Mouse (Mus musculus) bone marrow, adult 2 months (tissue): ENCODE measurements around the gene Traf3. TPM values are rescaled to one million over a fixed set of nuclear protein-coding genes. Genes with fewer than 3 reads are reported as not detected.

Experiments
- H3K27ac ChIP-seq: fragments of 200-500 bp; 2 replicates; pipeline ENCODE4 v1.5.1; 2012; ENCODE audit warnings: low read depth, mild to moderate bottlenecking, control low read depth, inconsistent platforms, low read length; ENCODE audit not compliant: control insufficient read depth, poor library complexity, insufficient read depth
- H3K4me1 ChIP-seq: fragments of 200-500 bp; 2 replicates; pipeline ENCODE4 v1.6.1; 2011; ENCODE audit warnings: low read length; ENCODE audit not compliant: control insufficient read depth, insufficient read depth
- H3K4me3 ChIP-seq: fragments of 200-500 bp; replicated peaks from 2 replicates; pipeline ENCODE3; 2011; ENCODE audit warnings: mild to moderate bottlenecking, low read depth, low read length, control low read depth; ENCODE audit not compliant: control insufficient read depth
- CTCF ChIP-seq: fragments of 200-500 bp; IDR thresholded peaks from 2 replicates; pipeline ENCODE4 v1.5.1; 2011; ENCODE audit warnings: low read length, control low read depth; ENCODE audit not compliant: control insufficient read depth, insufficient read depth
- POLR2A ChIP-seq: fragments of 200-500 bp; IDR thresholded peaks from 2 replicates; pipeline ENCODE4 v1.6.1; 2011; ENCODE audit warnings: low read depth, mild to moderate bottlenecking, control low read depth, low read length, borderline replicate concordance; ENCODE audit not compliant: control insufficient read depth
- WGBS: fragments of 180-500 bp; shearing (Covaris S2); methylation state at CpG from one replicate; pipeline ENCODE4 v1.1.7; 2018; 5-methylcytosine and 5-hydroxymethylcytosine counted together
- polyA plus RNA-seq: library from polyadenylated mRNA; stranded (reverse); fragments of >200 nt; gene quantifications from 2 replicates; pipeline ENCODE4 v1.2.4, GENCODE M21; 2011; ENCODE audit warnings: low replicate concordance; ENCODE audit not compliant: missing spikeins, insufficient read depth, insufficient read length

The Traf3 gene
- polyA plus RNA-seq, 1 experiment = 9.2 TPM

DNA sequence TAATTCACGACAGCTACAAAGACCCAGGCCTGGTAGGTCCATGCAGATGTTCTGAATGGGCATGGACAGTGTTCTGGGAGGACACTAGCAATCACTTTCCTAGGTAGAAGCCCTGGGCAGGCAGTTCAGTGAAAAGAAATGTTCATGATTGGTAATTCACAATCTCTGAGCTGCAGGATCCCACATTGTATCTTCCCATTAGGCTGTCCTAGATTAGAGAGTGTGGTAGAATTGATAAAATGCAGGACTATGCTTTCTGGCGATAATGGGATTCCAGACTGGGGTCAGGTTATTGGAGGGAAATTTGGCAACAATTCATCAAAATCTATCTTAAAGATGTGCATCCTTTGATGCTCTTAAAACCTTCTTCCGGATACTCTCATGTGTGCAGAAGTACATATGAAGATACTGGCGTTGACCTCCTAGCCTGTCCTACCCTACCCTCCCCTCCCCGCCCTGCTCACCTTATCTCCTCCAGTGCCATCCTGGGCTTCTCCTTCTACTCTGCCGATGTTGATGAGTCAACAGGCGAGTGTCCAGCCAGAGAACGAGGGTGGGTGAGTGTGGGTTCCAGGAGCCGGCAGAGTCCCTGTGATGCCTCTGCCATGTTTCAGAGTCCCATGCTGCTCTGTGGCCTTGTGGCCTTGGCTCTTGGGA, 80.8 kb downstream of the Traf3 start:
- Histone ChIP-seq H3K4me3 (no peak overlapping the region), H3K27ac (no peak overlapping the region), H3K4me1 (no peaks in the 10 kb centered on the region)
- no peak for TF ChIP-seq CTCF
- WGBS = 76% methylated on average over 9 of the region's 9 CpGs

DNA sequence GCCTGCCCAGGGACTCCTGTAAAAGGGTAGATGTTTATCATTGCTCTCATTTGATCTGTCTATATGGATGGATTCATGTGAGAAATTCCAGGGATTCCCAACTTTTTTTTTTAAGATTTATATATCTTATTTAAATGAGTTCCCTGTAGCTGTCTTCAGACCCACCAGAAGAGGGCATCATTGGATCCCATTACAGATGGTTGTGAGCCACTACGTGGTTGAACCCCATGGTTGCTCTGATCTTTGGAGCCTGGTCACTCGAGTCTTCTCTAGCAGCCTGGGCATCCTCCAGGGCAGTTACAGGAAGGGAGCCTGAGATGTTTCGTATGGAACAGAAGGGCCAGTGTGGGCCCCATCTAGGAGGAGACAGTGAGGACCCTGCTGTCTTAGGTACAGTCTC, 82.9 kb downstream of the Traf3 start:
- 67% methylated on average over 3 of the region's 3 CpGs for WGBS
- no peaks in the 10 kb centered on the region for H3K4me1 ChIP-seq
- H3K27ac ChIP-seq = no peak overlapping the region
- H3K4me3 ChIP-seq = no peak overlapping the region
- no peak for TF ChIP-seq CTCF

DNA sequence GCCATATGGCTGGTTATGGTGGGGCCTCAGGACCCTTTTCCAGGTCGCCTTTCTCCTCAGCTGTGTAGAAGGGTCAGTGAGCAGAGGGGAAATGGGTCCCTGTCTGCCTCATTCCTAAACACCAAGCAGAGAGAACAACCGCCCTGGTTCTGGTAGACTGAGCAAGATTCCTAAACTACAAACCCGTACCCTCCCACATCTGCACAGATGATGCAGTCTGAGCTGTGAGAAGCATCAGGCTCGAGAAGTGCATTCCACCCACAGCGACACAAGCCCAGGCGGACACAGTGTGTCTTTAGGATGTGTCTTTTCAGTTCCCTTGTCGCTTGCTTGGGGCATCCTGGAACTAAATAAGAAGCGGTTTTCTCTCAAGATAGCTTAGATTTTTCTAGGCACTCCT, 83.9 kb downstream of the Traf3 start:
- TF ChIP-seq POLR2A (no peak), CTCF (no peak)
- Histone ChIP-seq H3K27ac (no peak overlapping the region), H3K4me3 (no peak overlapping the region), H3K4me1 (no peaks in the 10 kb centered on the region)
- 82% methylated on average over 8 of the region's 8 CpGs for WGBS

DNA sequence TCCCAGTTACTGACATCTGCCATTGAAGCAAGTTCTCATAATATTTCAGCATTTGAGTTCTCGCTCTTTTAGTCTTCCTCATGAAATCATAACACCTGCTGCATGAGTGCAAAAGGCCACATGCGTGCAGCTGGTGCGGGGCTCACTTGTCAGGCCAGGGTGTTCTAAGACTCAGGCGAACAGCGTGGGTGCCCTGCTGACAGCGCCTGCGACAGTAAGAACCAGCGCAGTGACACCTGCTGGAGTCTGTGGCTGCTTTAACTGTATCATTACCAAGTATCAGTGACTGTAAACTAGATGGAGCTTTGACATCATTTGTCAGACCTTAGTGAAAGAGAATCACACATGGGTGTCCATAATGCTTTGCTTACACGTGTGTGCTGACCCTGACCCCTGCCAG, 85.1 kb downstream of the Traf3 start:
- WGBS = 81% methylated on average over 9 of the region's 9 CpGs
- H3K4me1 ChIP-seq = no peaks in the 10 kb centered on the region

DNA sequence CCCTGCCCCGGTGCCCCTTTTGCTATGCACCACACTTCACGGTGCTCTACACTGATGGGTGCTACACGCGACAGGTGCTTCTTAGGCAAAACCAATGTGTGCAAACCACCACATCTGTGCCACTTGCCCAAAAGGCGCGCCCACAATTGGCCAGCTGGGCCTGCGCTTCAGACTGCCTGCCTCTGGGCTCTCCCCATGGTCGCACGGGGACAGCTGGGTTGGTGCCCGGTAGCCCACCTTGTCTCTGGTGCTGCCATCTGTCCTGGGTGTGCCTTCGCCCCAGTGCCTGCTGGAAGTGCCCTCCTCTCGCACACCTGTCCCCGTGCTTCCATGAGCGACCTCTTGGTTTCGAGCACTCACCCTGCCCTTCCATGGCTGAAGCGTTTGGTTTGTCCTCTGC, 97.5 kb downstream of the Traf3 start:
- H3K27ac ChIP-seq = no peak overlapping the region
- H3K4me1 ChIP-seq = no peaks in the 10 kb centered on the region
- TF ChIP-seq POLR2A (no peak), CTCF (no peak)
- 88% methylated on average over 16 of the region's 16 CpGs for WGBS
- H3K4me3 ChIP-seq = no peak overlapping the region

More for the DNA sequence above, 85.1 kb downstream of the Traf3 start:
- 0 out of 2 replicates have a peak, but pooled peaks have one; percentile 11 for TF ChIP-seq CTCF
- TF ChIP-seq POLR2A = no peak
- H3K27ac ChIP-seq = no peak overlapping the region
- H3K4me3 ChIP-seq = no peak overlapping the region

DNA sequence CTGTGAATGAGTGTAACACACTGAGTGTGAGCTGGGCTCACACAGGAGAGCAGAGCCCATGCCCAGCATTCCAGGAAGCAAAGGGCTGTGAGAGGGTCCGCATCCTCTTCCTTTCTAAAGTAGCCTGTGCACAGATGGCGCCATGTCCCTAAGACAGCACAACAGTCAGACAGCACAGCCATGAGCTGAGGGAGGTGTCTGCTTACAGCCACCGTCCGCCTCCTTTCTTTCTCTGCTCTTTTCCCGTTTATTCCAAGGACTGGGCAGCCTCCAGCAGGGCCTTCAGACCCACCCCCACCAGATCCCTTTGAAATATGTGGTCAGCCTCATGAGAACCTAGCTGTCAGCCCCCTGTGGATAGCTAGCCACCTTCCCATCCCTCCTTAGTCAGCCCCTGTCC, 99.0 kb downstream of the Traf3 start:
- H3K27ac ChIP-seq = no peak overlapping the region
- no peak overlapping the region for H3K4me3 ChIP-seq
- no peak for TF ChIP-seq CTCF
- 88% methylated on average over 5 of the region's 5 CpGs for WGBS
- H3K4me1 ChIP-seq = no peaks in the 10 kb centered on the region

DNA sequence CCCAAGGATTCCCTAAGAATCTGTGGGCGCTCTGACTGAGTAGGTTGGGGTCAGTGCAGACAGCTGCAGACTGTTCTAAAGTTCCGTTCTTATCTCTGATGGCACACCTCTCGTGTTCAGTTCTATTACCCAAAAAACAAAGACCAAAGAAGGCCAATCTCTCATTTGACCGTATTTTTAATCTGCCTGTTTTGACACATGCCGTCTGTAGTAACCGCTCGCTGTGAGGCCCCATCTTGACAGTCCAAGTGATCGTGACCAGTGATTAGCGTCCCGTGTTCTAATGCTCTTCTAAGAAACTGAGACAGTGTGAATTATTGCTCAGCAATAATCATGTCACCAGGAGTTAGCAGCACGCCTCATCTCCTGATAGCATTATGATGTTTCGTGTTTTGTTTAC, 100.4 kb downstream of the Traf3 start:
- TF ChIP-seq POLR2A (no peak), CTCF (no peak)
- Histone ChIP-seq H3K4me3 (no peak overlapping the region), H3K27ac (no peak overlapping the region), H3K4me1 (no peaks in the 10 kb centered on the region)
- WGBS = 72% methylated on average over 12 of the region's 12 CpGs

DNA sequence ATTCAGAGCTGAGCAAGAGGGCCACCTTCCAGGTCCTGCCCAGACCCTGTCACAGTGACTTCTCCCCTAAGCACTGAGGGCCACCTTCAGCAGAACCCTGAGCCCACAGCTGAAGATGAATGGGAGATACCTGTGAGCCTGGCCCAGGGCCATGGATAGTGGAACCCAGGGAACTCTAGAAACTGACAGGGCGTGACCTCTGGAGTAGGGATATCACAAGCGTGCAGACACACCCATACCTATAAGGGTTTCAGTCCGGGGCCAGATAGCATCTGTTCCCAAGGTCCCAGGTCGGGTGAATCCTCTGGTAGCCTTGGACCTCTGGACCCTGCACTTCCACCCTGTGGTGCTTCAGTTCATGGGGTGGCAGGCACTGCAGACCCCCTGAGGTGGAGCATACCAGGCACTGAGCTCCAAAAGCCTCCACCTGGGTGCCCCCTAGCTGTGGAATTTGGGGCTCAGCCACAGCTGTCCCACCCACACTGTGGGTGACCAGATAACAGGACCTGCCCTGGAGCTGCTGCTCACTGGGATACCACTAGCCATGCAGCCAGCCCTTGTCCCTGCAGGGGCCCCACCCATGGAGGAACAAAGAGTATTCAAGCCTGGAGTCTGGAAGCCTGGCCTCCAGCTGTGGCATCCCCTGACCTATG, 101.6 kb downstream of the Traf3 start:
- 61% methylated on average over 4 of the region's 4 CpGs for WGBS
- H3K4me1 ChIP-seq = no peaks in the 10 kb centered on the region
- TF ChIP-seq POLR2A (no peak), CTCF (no peak)
- no peak overlapping the region for H3K4me3 ChIP-seq
- no peak overlapping the region for H3K27ac ChIP-seq

DNA sequence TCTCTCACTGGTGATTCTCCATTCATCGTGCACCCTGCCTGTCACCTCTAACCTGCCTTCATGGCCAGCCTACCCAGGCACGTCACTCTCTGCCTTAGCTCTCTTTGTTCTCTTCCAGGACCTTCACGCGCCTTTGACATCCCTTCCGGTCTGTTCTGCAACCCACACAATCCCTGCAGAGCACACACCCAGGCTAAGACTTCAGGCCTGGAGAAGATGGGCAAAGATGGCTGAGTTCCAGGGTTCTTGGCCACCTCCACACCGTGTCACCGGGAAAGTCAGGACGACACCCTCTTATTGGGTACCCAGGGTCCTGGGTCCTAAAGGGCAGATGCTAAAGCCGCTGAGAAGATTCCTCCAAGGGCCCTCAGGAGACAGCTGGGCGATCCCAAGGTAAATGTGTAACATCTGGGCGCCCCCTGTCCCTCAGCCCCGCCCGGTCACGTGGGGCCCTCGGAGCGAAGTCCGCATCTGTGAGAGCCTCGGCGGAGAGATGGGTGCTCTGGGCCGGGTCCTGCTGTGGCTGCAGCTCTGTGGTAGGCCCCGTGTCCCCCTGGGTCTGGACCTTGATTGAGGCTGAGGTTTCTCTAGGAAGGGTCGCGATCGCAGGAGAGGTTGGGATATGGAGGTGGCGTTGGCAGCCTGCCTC, 104.6 kb downstream of the Traf3 start, which contains the start of gene Amn:
Amn (plus strand) TSS at position 467 of the 649 bp plus-strand sequence.
- 36% methylated on average over 25 of the region's 25 CpGs for WGBS
- no peaks in the 10 kb centered on the region for H3K4me1 ChIP-seq

More for the DNA sequence above, 104.6 kb downstream of the Traf3 start, which contains the start of gene Amn:
- no peak within 1 kb of the TSS for H3K27ac ChIP-seq
- TF ChIP-seq POLR2A = no peak
- TF ChIP-seq CTCF = no peak
- H3K4me3 ChIP-seq = no peak within 1 kb of the TSS
